Mouse (Mus musculus) midbrain, embryonic 12.5 days (tissue): Measurements from ENCODE around the gene Proser3. TPM values are rescaled to one million over a fixed set of nuclear protein-coding genes. Genes with fewer than 3 reads are reported as not detected.

ENCODE experiments used
- ATAC-seq: fragments of 200-750 bp; cut with Nextera tagmentation; 2 replicates; pipeline ENCODE4 v1.8.0; 2017; ENCODE audit warnings: low read depth, moderate TSS enrichment, moderate library complexity; ENCODE audit not compliant: low FRiP score
- H3K27ac ChIP-seq: fragments of 300-500 bp; sonication (generic); replicated peaks from 2 replicates; pipeline ENCODE4 v1.5.1; 2016; ENCODE audit warnings: mild to moderate bottlenecking
- H3K27me3 ChIP-seq: fragments of 300-500 bp; sonication (generic); 2 replicates; pipeline ENCODE4 v1.6.1; 2016; ENCODE audit warnings: mild to moderate bottlenecking
- H3K36me3 ChIP-seq: fragments of 300-500 bp; sonication (generic); 2 replicates; pipeline ENCODE4 v1.6.1; 2016
- H3K4me1 ChIP-seq: fragments of 300-500 bp; sonication (generic); 2 replicates; pipeline ENCODE4 v1.6.1; 2016
- H3K4me2 ChIP-seq: fragments of 300-500 bp; sonication (generic); replicated peaks from 2 replicates; pipeline ENCODE4 v1.6.1; 2016; ENCODE audit warnings: mild to moderate bottlenecking, moderate library complexity
- H3K4me3 ChIP-seq: fragments of 300-500 bp; sonication (generic); 2 replicates; pipeline ENCODE4 v1.5.1; 2016; ENCODE audit warnings: mild to moderate bottlenecking
- H3K9ac ChIP-seq: fragments of 300-500 bp; sonication (generic); replicated peaks from 2 replicates; pipeline ENCODE4 v1.6.1; 2016; ENCODE audit warnings: mild to moderate bottlenecking, moderate library complexity
- H3K9me3 ChIP-seq: fragments of 300-500 bp; sonication (generic); 2 replicates; pipeline ENCODE4 v1.6.1; 2016; ENCODE audit warnings: mild to moderate bottlenecking
- WGBS: fragments of 180-500 bp; shearing (Covaris S2); methylation state at CpG from one replicate; pipeline ENCODE4 v1.1.7; 2016; 5-methylcytosine and 5-hydroxymethylcytosine counted together
- polyA plus RNA-seq: library from polyadenylated mRNA; unstranded; fragments of >200 nt; fragmentation: Nextera tagmentation; extraction: Ambion mirVana; gene quantifications from 2 replicates; pipeline ENCODE4 v1.2.1, GENCODE M21; 2016

The Proser3 gene
- polyA plus RNA-seq, 1 experiment from 2014 or later = 15.1 TPM

DNA sequence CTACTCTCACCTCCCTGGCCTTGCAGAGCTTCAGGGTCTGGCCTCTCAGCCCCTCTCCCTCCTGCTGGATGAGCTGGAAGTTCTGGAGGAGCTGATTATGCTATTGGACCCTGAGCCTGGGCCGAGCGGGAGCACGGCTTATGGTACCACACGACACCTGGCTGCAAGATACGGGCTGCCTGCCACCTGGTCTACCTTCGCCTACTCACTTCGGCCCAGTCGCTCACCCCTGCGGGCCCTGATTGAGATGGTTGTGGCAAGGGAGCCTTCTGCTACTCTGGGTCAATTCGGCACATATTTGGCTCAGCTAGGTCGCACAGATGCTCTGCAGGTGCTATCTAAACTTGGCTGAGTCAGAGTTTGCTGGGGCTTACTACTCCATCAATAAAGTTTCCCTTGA, 15.5 kb upstream of the Proser3 start:
- H3K9ac ChIP-seq = no peak overlapping the region
- WGBS = 93% methylated on average over 11 of the region's 11 CpGs
- H3K4me1 ChIP-seq = peaks cover 9% of the 10 kb centered on the region
- no peaks in the 10 kb centered on the region for H3K27me3 ChIP-seq
- ATAC-seq = no peak
- H3K36me3 ChIP-seq = peaks cover 68% of the 10 kb centered on the region
- H3K27ac ChIP-seq = no peak overlapping the region
- no peak overlapping the region for H3K4me3 ChIP-seq
- no peak overlapping the region for H3K4me2 ChIP-seq
- H3K9me3 ChIP-seq = no peaks in the 10 kb centered on the region

DNA sequence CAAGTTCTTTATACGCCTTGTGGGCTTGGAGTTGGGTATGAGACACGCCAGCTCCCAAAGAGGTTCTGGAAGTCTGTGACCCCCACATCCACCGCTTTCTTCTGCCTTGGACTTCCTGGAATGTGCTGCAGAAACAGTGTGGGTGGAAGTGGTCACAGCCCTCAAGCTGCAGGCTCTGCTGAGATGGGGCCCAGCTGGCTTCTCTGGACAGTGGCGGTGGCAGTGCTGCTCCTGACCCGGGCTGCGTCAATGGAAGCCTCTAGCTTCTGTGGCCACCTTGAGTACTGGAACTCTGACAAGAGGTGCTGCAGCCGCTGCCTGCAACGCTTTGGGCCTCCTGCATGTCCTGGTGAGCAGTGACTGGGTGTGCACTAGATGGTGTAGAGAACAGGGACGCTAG, 13.9 kb upstream of the Proser3 start:
- Histone ChIP-seq H3K4me1 (peaks cover 15% of the 10 kb centered on the region), H3K4me2 (no peak overlapping the region), H3K4me3 (no peak overlapping the region), H3K27me3 (no peaks in the 10 kb centered on the region), H3K36me3 (peaks cover 55% of the 10 kb centered on the region), H3K9ac (no peak overlapping the region), H3K9me3 (no peaks in the 10 kb centered on the region), H3K27ac (no peak overlapping the region)
- no peak for ATAC-seq
- WGBS = 89% methylated on average over 9 of the region's 9 CpGs

DNA sequence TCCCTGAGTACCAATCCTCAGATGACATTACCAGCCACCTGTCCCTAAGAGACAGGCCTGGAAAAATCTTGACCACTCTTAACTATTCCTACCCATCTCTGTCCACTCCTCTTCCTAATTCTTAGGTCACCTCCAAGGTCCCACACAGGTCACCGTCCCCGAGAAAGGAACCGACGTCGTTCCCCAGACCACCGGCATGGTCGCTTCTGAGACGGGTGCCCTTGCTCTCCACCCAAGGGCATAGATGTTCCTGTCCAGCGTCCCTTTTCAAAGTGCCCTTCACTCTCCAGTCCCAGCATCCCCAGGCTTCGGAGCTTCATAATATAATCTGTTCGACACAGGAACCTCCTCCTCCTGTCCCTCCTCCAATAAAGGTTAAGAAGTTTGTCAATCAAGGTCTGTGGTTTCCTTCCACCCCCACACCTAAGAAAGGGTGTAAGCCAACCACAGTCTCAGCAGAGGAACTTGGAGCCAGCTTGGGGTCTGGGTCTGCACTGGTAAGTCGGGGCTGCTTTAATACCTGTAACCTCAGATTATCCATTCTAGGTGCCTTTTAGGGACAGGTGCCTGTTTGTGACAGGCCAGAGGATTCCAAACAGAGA, 13.0 kb upstream of the Proser3 start, which contains the start of gene Igflr1:
Gene Igflr1 (plus strand): TSS at position 458 of the 602 bp plus-strand sequence.
- H3K9ac ChIP-seq = no peak within 1 kb of the TSS
- WGBS = 94% methylated on average over 12 of the region's 12 CpGs
- ATAC-seq = no peak
- 0 out of 2 replicates have a peak within 1 kb of the TSS, but pooled peaks have one; percentile 7 for H3K4me3 ChIP-seq
- peak within 1 kb of the TSS; percentile 62; the same call in 1 of the 2 replicates for H3K4me2 ChIP-seq
- H3K36me3 ChIP-seq = peaks cover 45% of the 10 kb centered on the region
- H3K4me1 ChIP-seq = peaks cover 18% of the 10 kb centered on the region
- no peak within 1 kb of the TSS for H3K27ac ChIP-seq
- H3K9me3 ChIP-seq = no peaks in the 10 kb centered on the region
- no peaks in the 10 kb centered on the region for H3K27me3 ChIP-seq

DNA sequence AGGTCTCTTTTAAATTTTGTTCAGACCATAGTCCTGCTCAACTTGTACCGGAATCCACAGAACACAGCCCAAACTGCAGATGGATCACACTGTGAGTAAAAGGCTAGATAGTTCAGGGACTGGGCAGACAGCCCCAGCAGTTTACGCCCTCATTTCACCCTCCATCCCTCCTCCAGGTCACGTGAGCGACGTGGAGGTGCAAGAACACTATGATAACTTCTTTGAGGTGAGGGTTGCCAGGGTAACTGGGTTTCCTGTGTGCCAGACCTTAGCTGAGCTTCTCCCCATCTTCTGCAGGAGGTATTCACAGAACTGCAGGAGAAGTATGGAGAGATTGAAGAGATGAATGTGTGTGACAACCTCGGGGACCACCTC, 11.8 kb upstream of the Proser3 start:
- Histone ChIP-seq H3K4me1 (peaks cover 23% of the 10 kb centered on the region), H3K9ac (peak overlapping the region; percentile 81; the same call in 1 of the 2 replicates), H3K27me3 (no peaks in the 10 kb centered on the region), H3K4me2 (peak overlapping the region; percentile 62), H3K27ac (peak overlapping the region; percentile 92), H3K9me3 (no peaks in the 10 kb centered on the region), H3K4me3 (peak overlapping the region; percentile 76), H3K36me3 (peaks cover 34% of the 10 kb centered on the region)
- ATAC-seq = peak; percentile 0; the same call in 1 of the 2 replicates
- WGBS = 24% methylated on average over 6 of the region's 6 CpGs

DNA sequence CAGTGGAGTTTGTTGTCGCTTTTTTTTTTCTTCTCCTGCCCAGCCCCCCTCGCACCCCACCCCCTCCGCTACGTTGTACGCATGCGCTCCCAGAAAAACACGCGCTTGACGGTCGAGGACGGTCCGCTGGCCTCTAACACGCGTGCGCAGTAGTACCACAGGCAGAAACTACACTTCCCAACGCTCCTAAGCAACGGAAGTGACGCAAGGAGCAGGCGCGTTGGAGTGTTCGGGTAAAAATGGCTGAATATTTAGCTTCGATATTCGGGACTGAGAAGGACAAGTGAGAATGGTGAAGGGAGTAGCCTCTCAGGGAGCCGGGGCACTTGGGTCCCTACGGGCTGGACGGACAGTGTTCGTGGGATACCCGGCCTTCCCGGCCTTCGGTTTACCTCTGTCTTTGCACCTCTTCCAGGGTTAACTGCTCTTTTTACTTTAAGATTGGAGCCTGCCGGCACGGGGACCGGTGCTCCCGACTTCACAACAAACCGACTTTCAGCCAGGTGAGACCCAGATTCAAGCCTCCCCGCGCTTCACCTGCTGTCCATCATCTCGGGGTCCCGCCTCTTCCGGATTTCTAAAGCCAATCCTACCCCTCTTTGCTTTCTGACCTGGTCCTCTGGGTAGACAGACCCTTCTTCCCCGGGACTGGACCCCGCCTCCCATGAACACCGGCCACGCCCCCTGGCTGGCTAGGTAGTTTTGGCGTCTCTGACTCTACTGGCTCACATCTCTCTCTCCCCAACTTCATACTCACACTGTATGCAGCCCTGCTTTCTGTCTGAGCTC, 11.2 kb upstream of the Proser3 start, which contains the start of the genes U2af1l4, Gm49396 and Psenen:
Gene U2af1l4 (plus strand): TSS at position 185 of the 789 bp plus-strand sequence.
Gene Gm49396 (plus strand): TSS at position 228 of the 789 bp plus-strand sequence.
Gene Psenen (minus strand): TSS at position 511 of the 789 bp plus-strand sequence.
- peak within 1 kb of the TSS; percentile 77 for H3K4me2 ChIP-seq
- peak; percentile 85 for ATAC-seq
- H3K9ac ChIP-seq = peak within 1 kb of the TSS; percentile 81
- no peaks in the 10 kb centered on the region for H3K9me3 ChIP-seq
- WGBS = under 1% methylated on average over 45 of the region's 45 CpGs
- peak within 1 kb of the TSS; percentile 92 for H3K27ac ChIP-seq
- peaks cover 28% of the 10 kb centered on the region for H3K36me3 ChIP-seq
- H3K27me3 ChIP-seq = no peaks in the 10 kb centered on the region
- peaks cover 29% of the 10 kb centered on the region for H3K4me1 ChIP-seq
- H3K4me3 ChIP-seq = peak within 1 kb of the TSS; percentile 76

DNA sequence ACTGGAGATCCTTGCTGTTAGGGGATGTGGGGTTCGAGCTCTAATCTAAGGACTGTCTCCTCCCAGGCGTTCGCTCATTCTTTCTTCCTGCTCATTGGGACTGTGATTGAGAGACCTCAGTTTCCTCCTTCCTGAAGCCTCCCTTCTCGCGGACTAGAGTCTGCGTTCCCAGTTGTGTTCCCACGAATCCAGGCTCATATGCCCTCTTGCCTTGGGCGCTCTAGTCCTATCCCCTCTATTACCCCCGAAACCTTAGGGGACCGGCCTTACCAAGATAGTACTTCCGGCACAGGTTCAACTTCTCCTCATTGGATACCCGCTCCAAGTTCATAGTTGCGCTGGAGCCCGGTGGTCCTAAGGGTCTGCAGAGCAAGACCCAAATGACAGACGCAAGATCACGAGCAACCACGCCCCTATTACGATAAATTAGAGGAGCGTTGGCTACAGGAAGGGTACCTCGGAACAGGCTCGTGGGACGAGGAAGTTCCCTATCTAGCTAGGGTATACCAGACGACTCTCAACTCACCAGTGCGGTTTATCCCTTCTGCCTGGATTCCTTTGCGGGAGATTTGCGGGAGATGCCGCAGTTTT, 10.5 kb upstream of the Proser3 start:
- peaks cover 34% of the 10 kb centered on the region for H3K4me1 ChIP-seq
- H3K4me3 ChIP-seq = peak overlapping the region; percentile 76
- peak overlapping the region; percentile 71 for H3K9ac ChIP-seq
- ATAC-seq = peak; percentile 5; the same call in 1 of the 2 replicates
- H3K4me2 ChIP-seq = peak overlapping the region; percentile 77
- peak overlapping the region; percentile 92 for H3K27ac ChIP-seq
- peaks cover 23% of the 10 kb centered on the region for H3K36me3 ChIP-seq
- H3K27me3 ChIP-seq = no peaks in the 10 kb centered on the region
- 3% methylated on average over 27 of the region's 27 CpGs for whole genome bisulfite sequencing
- H3K9me3 ChIP-seq = no peaks in the 10 kb centered on the region

- H3K4me2 ChIP-seq = no peak overlapping the region
- no peaks in the 10 kb centered on the region for H3K27me3 ChIP-seq
- ATAC-seq = no peak
- H3K9me3 ChIP-seq = no peaks in the 10 kb centered on the region
- no peak overlapping the region for H3K4me3 ChIP-seq
- peaks cover 34% of the 10 kb centered on the region for H3K4me1 ChIP-seq
- H3K9ac ChIP-seq = no peak overlapping the region
- H3K27ac ChIP-seq = no peak overlapping the region
- WGBS = 78% methylated on average over 2 of the region's 2 CpGs
- H3K36me3 ChIP-seq = peaks cover 22% of the 10 kb centered on the region
These were observed 8.2 kb upstream of the Proser3 start for GRCm38 (mm10) chr7:30560296-30560695.

DNA sequence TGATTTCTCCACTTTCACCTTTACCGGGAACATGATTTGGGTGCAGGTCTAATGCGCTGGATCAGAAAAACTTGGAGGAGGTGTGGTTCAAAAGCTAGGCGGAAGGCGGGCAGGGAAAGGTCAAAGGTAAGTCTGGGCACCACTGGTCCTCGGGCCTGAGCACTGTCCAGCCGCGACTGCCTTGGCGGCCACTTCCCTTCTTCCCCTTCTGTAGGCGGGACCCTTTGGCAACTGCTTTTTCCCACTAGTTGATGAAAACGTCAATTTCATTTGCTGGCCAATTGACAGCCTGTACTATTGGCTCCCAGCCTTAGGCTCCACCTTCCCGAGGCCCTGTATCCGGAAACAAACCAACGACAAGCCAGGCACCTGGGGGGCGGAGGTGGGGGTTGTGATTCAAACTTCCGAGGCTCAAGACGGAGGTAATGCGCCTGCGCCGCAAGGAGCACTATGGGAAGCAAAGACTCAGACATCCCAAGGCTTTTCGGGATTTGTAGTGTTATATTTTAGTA, 7.4 kb upstream of the Proser3 start, which contains the start of gene Lin37:
Gene Lin37 (minus strand): TSS at position 396 of the 512 bp plus-strand sequence.
- WGBS = under 1% methylated on average over 20 of the region's 20 CpGs
- H3K27ac ChIP-seq = peak within 1 kb of the TSS; percentile 35; the same call in 1 of the 2 replicates
- no peaks in the 10 kb centered on the region for H3K9me3 ChIP-seq
- H3K4me1 ChIP-seq = peaks cover 34% of the 10 kb centered on the region
- peak within 1 kb of the TSS; percentile 97 for H3K4me2 ChIP-seq
- H3K36me3 ChIP-seq = peaks cover 30% of the 10 kb centered on the region
- H3K4me3 ChIP-seq = peak within 1 kb of the TSS; percentile 64
- H3K9ac ChIP-seq = peak within 1 kb of the TSS; percentile 76
- H3K27me3 ChIP-seq = no peaks in the 10 kb centered on the region
- ATAC-seq = peak; percentile 84

DNA sequence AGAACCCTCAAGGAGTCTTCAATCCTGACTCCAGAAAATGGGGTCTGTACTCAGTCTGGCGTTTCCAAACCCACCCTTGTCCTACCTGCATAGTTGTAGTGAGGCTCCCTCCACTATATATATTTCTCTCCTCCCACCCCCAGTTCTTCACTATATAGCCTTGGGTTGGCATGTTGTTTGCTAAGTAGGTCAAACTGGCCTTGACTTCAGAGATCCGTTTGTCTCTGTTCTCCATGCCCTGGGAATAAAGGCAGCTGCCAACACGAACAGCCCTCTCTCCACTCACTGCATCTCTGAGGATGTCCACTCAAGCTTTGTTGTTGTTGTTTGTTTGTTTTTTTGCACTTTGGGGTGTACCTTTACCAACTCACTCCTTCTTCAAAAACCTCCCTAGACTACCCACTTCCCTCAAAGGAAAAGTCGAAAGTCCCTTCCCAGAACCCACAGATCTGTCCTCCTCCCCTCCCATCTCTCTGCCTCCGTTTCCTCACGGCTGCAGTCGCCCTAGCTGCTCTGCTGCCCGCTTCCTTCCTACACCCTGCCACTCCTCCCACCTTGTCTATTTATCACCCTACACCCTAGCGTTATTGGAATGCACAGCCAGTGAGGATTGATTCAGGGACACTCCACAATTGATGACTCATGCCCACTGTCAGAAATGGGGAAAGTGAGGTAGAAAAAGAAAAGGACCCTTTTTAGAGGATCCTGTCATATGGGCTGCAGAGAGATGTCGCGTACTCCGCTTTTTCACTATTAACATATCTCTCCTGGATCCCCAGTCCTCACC, 6.8 kb upstream of the Proser3 start:
- H3K4me2 ChIP-seq = peak overlapping the region; percentile 97
- ATAC-seq = 0 out of 2 replicates have a peak, but pooled peaks have one; percentile 0
- H3K9me3 ChIP-seq = no peaks in the 10 kb centered on the region
- peaks cover 34% of the 10 kb centered on the region for H3K36me3 ChIP-seq
- whole genome bisulfite sequencing = 12% methylated on average over 12 of the region's 12 CpGs
- H3K4me3 ChIP-seq = peak overlapping the region; percentile 64
- H3K4me1 ChIP-seq = peaks cover 28% of the 10 kb centered on the region
- peak overlapping the region; percentile 35; the same call in 1 of the 2 replicates for H3K27ac ChIP-seq
- H3K9ac ChIP-seq = peak overlapping the region; percentile 76
- H3K27me3 ChIP-seq = peaks cover 6% of the 10 kb centered on the region; the same call in 1 of the 2 replicates

GRCm38 (mm10) chr7:30557901-30558514, 5.9 kb upstream of the Proser3 start:
- 87% methylated on average over 13 of the region's 13 CpGs for WGBS
- Histone ChIP-seq H3K4me3 (0 out of 2 replicates have a peak overlapping the region, but pooled peaks have one; percentile 64), H3K4me2 (peak overlapping the region; percentile 97), H3K9ac (no peak overlapping the region), H3K4me1 (peaks cover 32% of the 10 kb centered on the region), H3K27me3 (peaks cover 10% of the 10 kb centered on the region; the same call in 1 of the 2 replicates), H3K27ac (no peak overlapping the region), H3K9me3 (no peaks in the 10 kb centered on the region), H3K36me3 (peaks cover 34% of the 10 kb centered on the region)
- no peak for ATAC-seq
